Mouse (Mus musculus): Measurements from ENCODE around the gene Rpl12.

Rpl12 gene

GRCm38 (mm10) chr2:32940483-32940882 is 20.9 kb upstream of the Rpl12 start:
- no peak for DNase-seq (ENCODE audit: low spot score)

DNA sequence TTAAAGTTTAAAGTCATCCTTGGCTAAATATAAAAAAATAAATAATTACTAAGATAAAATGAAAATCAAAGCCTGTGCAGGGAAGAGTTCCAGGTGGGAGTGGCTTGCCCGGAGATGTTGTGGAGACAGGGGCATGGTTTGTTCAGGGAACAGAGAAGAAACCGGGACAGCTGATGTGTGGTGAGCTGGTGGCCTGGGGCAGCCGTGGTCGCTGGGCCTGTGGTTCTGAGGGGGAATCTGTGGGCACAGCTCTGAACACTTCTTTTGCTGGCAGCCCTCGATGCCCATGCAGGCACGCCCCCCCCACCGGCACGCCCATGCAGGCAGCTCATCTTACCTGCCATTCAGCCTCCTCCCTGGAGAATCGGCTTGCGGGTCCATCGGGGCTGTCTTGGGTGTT is 13.9 kb upstream of the Rpl12 start:
- no peak for DNase-seq (ENCODE audit: low spot score)

- DNase-seq (ENCODE audit: low spot score) = no peak
Measured at GRCm38 (mm10) chr2:32954581-32954980, 6.8 kb upstream of the Rpl12 start.

- no peak for DNase-seq (ENCODE audit: low spot score)
Measured at GRCm38 (mm10) chr2:32957344-32957743, 4.0 kb upstream of the Rpl12 start.

DNA sequence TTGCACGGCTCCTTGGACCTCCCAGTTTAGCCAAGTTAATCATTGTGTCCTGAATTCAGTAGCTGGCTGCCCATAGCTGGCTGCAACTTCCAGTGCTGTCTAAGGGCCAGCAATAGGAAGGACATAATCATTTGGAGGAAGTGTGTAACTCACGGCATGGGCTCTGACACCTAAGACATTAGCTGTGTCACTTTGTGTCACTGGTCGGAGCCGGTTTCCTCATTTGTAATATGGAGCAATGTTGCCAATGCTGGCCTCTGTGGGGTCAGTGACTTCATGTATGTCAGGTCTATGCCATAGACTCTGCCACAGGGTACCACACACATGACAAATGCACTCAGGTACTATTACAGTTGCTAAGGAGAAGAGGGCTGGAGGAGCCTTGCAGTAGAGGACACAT is 1.1 kb upstream of the Rpl12 start:
- DNase-seq (ENCODE audit: low spot score) = no peak

DNA sequence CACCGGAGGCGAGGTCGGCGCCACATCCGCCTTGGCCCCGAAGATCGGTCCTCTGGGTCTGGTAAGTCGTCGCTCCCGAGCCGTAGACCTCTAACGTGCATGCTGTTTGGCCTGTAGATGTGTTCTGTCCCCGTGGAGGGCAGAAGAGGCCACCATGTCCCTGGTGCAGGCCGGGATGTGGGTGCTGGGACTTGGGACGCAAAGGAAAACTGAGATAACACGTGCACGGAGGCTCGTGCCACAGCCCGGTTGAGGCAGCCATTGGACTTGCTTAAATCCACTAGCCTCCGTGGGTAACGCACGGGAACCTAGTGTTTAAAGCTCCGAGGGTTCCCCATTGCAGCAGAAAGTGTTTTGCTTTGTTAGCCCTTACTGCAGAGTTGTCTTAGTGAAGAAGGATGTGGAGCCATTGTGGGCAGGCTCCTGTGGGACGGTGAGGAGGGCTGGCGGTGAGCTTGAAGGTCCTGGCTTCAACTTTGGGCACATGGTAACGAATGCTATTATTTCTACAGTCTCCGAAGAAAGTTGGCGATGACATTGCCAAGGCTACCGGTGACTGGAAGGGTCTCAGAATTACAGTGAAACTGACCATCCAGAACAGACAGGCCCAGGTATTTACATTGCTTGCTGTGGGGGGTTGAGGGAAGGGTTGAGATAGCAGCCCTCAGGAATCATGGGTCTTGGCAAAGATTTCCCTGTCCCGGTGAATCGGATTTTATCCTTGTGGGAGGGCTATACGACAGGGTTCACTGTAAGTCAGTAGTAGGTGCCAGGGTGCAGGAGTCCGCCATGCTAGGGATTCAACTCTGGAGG is 909 bp downstream of the Rpl12 start:
- DNase-seq (ENCODE audit: low spot score) = no peak

GRCm38 (mm10) chr2:32962875-32963220 is 1.5 kb downstream of the Rpl12 start:
- no peak for DNase-seq (ENCODE audit: low spot score)

GRCm38 (mm10) chr2:32963544-32963943 is 2.2 kb downstream of the Rpl12 start:
- no peak for DNase-seq (ENCODE audit: low spot score)

DNA sequence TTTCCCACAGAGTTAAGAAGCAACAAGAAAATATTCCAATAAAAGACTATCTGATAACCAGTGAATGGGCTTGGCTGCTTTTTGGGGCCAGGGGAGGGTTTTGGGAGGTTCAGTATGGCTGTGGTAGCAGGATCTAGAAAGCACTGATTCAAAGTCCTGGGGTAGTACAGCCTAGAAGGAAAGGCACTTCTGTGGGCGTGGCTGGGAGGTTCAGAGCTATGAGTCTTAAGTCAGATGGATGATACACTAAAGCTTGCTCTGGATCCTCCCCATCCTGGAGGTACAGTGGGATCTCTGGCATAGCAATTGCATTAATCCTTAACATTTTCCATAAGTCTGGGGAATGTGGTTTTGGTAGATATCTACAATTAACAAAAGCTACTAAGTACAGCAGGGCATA is 2.6 kb downstream of the Rpl12 start:
- no peak for DNase-seq (ENCODE audit: low spot score)

GRCm38 (mm10) chr2:32964659-32965457 is 3.5 kb downstream of the Rpl12 start:
- no peak for DNase-seq (ENCODE audit: low spot score)

GRCm38 (mm10) chr2:32965511-32966183 is 4.3 kb downstream of the Rpl12 start:
- DNase-seq (ENCODE audit: low spot score) = no peak

GRCm38 (mm10) chr2:32966184-32966688 is 4.9 kb downstream of the Rpl12 start:
- DNase-seq (ENCODE audit: low spot score) = no peak

DNA sequence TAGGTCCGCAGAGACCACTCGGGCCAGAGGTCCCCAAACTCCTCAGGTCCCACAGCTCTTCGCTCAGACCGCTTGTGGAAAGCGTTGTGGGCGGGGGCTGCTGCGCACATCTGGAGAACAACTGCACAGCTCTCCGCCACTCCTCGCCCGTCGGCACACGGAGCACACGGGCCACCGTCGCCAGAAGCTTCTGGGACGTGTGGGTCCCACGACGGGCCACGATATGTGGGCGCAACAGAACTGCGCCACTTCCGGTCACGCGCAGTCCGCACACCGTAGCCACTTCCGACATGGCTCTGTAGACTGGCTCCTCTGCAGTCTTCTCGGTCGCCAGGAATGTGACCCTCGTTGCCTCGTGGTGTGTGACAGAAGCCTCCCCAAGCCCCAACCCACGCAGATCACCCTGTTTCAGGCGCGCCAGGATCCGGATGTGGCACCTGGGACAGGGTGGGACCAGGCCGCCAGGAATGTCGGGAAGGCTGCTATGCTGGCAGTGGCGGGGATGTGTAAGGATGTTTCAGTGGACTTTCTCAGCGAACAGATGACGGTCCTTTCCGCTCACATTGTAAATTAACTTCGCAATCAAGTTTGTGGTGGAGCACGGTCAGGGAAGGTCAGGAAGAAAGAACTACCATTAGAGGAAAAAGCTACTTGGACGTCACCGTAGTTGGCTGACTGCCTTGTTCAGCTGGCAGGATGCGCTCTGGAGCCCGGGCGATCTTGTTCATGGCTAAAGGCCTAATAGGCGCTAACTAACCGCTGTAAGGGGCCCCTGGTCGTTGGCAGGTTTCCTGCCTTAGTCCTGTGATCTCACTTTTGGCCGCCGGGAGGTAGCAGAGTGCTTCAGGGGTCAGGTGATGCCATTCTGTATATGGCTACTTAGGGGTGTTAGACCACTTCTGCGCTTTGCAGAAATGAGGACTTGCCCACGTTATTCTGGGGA is 5.6 kb downstream of the Rpl12 start:
- DNase-seq (ENCODE audit: low spot score) = no peak

- DNase-seq (ENCODE audit: low spot score) = no peak
Measured at GRCm38 (mm10) chr2:32968024-32968614, 6.8 kb downstream of the Rpl12 start.

DNA sequence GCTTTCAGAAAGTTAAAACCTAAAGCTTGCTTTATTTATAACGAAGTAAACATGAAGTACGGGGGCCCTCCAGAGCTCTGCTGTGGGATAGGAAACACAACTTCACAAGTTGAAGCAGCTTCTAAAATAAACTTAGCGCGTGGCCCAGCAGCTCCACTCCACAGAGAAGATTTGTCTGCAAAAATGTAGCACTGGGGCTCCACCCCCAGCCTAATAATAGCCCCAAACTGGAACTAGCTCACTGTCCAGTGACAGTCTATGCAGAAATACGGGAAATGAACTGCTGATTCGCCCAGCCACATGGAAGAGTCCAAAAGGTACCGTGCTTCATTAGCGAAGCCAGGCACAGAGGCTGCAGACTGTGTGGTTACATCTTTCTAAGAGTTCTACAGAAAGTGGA is 8.0 kb downstream of the Rpl12 start:
- no peak for DNase-seq (ENCODE audit: low spot score)

GRCm38 (mm10) chr2:32971235-32971634 is 9.9 kb downstream of the Rpl12 start:
- no peak for DNase-seq (ENCODE audit: low spot score)

GRCm38 (mm10) chr2:32974216-32974615 is 12.9 kb downstream of the Rpl12 start:
- DNase-seq (ENCODE audit: low spot score) = no peak

DNA sequence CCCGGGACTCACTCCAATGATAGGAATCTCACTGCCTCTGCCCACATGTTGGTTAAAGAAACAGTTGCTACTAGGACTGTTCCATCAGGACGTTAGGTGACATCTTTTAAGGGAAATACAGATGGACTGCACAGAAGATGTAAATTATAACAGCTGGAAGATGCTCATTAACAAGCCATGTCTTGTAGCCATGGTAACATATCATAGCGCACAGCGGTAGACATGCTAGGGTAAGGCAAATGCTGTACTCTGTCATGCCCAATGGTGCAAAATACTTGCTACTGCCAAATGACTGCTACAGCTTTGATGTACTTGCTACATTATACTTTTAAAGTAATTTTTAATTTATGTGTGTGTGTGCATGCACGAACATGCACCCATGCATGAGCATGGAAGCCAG is 15.8 kb downstream of the Rpl12 start:
- no peak for DNase-seq (ENCODE audit: low spot score)

GRCm38 (mm10) chr2:32978675-32979074 is 17.3 kb downstream of the Rpl12 start:
- DNase-seq (ENCODE audit: low spot score) = no peak

DNA sequence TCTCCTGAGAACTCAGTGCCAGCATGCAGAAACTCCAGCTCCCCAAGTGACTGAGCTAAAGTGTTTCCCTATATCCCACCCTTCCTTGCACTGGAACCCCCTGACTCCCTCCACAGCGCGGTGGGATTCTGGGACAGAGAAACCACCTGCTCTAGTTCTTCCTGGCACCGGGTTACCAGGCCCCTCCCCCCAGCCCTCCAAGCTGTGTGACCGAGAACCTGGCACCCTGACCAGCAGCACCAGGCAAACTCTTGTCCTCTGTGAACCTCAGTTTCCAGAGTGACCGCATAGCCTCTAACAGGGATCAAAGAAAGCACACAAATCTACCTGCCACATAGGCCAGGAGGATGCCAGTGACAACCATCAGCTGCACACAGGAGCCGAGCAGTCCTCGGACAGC is 18.3 kb downstream of the Rpl12 start:
- DNase-seq (ENCODE audit: low spot score) = no peak

GRCm38 (mm10) chr2:32981281-32981680 is 19.9 kb downstream of the Rpl12 start:
- DNase-seq (ENCODE audit: low spot score) = no peak
